Mouse (Mus musculus) thymus, postnatal 14 days (tissue): Measurements from ENCODE around the gene Olfr1002.
"Not testable (repeated sequence)": the region's sequence is repeated elsewhere in the genome, so short reads cannot be mapped to it uniquely, and the experiment has no call there.

Source experiments
- DNase-seq: peaks from one replicate; pipeline ENCODE4 v3.0.0; 2021

The Olfr1002 gene

DNA sequence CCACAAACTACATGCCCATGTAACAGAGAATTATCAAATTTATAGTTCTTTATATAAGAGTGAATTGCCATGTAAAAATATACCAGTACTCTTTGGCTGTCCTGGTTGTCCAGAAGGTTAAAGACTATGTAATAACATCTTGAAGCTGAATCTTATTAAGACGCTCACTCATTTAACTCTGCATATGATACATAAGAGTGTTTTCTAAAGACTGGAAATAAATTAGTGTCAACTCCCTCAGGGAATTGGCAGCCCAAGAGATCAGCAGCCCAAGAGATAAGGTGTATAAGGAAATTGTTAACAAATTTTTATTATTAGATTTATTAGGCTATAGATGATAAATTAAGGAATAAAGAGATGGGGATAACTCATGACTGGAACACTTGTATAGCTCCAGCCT is at the start of gene Olfr1002:
Gene Olfr1002, minus strand, starts transcription at position 101 of the 400 bp plus-strand sequence.
- DNase-seq, result no peak

DNA sequence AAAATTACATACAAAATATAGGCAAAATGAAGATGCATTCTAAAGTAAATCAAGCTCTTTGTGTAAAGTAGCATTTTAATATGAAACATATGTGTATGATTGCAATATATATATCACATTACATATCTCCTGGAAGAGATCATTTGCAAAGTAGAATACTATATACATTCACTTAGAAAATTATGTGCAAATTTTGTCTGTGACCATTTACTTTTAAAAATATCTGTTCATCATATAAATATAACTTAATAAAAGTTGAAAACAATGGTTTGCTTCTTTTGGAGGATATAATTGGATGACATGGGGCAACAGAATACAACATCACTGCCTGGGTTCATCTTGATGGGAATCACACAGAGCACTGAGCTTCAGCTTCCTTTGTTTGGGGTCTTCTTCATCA is 38.6 kb upstream of the Olfr1002 start, which contains the start of gene Olfr1008:
Gene Olfr1008, plus strand, starts transcription at position 301 of the 400 bp plus-strand sequence.
- DNase-seq, result no peak

- DNase-seq, result no peak
Observed at GRCm38 (mm10) chr2:85678667-85679066, 28.2 kb upstream of the Olfr1002 start, which contains the start of gene Olfr1006. Gene Olfr1006 (minus strand): TSS chr2:85678767.

DNA sequence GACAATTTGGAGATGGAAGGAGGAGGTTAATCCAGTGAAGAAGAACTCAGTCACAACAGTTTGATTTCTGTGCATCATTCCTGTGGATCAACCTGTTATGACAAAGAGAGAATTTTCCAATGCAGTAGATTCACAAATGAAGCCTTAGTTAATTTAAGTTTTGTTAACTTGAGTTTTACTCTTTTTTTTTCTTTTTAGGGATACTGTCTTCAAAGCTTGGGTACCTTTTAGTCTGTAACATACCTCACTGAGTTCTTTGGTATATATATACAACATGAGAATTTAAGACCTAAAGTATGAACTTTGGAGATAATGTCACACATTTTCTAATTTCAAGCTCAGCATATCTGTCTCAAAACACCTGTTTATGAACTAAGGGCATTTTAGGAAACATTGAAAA is 13.9 kb upstream of the Olfr1002 start, which contains the start of gene Olfr154:
Gene Olfr154, minus strand, starts transcription at position 101 of the 400 bp plus-strand sequence.
- not testable (repeated sequence) for DNase-seq

DNA sequence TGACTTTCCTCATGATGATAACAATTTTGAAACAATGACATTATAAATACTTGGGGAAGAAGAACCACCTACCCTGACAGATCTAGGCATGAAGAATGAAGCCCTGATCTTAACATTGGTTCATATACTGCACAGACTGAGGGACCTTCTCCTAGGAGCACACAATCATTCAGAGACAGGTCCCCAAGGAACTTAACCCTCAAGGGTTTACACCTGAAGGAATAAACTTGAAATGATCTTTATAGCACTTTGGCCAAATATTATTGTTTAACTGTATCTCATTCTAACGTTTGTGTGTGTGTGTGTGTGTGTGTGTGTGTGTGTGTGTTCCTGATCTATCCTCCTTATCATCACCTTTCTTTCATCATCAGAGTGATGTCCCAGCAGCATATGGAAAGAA is 38.7 kb downstream of the Olfr1002 start, which contains the start of gene Olfr1000:
Gene Olfr1000, minus strand, starts transcription at position 101 of the 400 bp plus-strand sequence.
- DNase-seq, result no peak
